Mouse (Mus musculus) stomach, postnatal 0 days (tissue): Measurements from ENCODE around the gene Inpp5f. TPM values are rescaled to one million over a fixed set of nuclear protein-coding genes. Genes with fewer than 3 reads are reported as not detected.

Experiments used
- ATAC-seq: fragments of 200-750 bp; cut with Nextera tagmentation; 2 replicates; pipeline ENCODE4 v1.8.0; 2017; ENCODE audit not compliant: low FRiP score, low TSS enrichment
- DNase-seq: peaks from one replicate; pipeline ENCODE4 v3.0.0-alpha.2; 2016; ENCODE audit warnings: low spot score
- H3K27ac ChIP-seq: fragments of 300-500 bp; sonication (generic); replicated peaks from 2 replicates; pipeline ENCODE4 v1.5.1; 2014; ENCODE audit warnings: mild to moderate bottlenecking, control low read depth
- H3K27me3 ChIP-seq: fragments of 300-500 bp; sonication (generic); 2 replicates; pipeline ENCODE4 v1.6.1; 2014; ENCODE audit warnings: low read length; ENCODE audit not compliant: control insufficient read depth, insufficient read depth
- H3K36me3 ChIP-seq: fragments of 300-500 bp; sonication (generic); 2 replicates; pipeline ENCODE4 v1.6.1; 2014; ENCODE audit warnings: low read length, mixed read lengths; ENCODE audit not compliant: control insufficient read depth, insufficient read depth
- H3K4me1 ChIP-seq: fragments of 300-500 bp; sonication (generic); replicated peaks from 2 replicates; pipeline ENCODE4 v1.6.1; 2014; ENCODE audit warnings: antibody characterized with exemption; ENCODE audit not compliant: control insufficient read depth, insufficient read depth
- H3K4me2 ChIP-seq: fragments of 300-500 bp; sonication (generic); replicated peaks from 2 replicates; pipeline ENCODE4 v1.6.1; 2014; ENCODE audit warnings: low read depth, mild to moderate bottlenecking, control low read depth, moderate library complexity
- H3K4me3 ChIP-seq: fragments of 300-500 bp; sonication (generic); 2 replicates; pipeline ENCODE4 v1.5.1; 2014; ENCODE audit warnings: low read depth, low read length, control low read depth
- H3K9ac ChIP-seq: fragments of 300-500 bp; sonication (generic); 2 replicates; pipeline ENCODE4 v1.6.1; 2014; ENCODE audit warnings: mild to moderate bottlenecking, low read length, control low read depth, mixed read lengths
- H3K9me3 ChIP-seq: fragments of 300-500 bp; sonication (generic); 2 replicates; pipeline ENCODE4 v1.6.1; 2016; ENCODE audit warnings: low read length; ENCODE audit not compliant: control insufficient read depth
- CTCF ChIP-seq: IDR thresholded peaks from 2 replicates; pipeline ENCODE4 v1.5.1; 2016; ENCODE audit warnings: antibody characterized with exemption, low read depth, mild to moderate bottlenecking, moderate library complexity
- EP300 ChIP-seq: optimal IDR thresholded peaks from 2 replicates; pipeline ENCODE3; 2016; ENCODE audit warnings: antibody characterized with exemption
- WGBS: fragments of 180-500 bp; shearing (Covaris S2); extraction: QIAGEN DNeasy Blood & Tissue Kit; methylation state at CpG from one replicate; pipeline ENCODE4 v1.1.7; 2014; 5-methylcytosine and 5-hydroxymethylcytosine counted together
- polyA plus RNA-seq: library from polyadenylated mRNA; unstranded; fragments of >200 nt; fragmentation: Nextera tagmentation; extraction: Ambion mirVana; gene quantifications from 2 replicates; pipeline ENCODE4 v1.2.1, GENCODE M21; 2015

Inpp5f gene
- polyA plus RNA-seq, 1 experiment from 2014 or later: 12.4 TPM

- Histone ChIP-seq H3K4me3 (no peak overlapping the region), H3K9me3 (no peaks in the 10 kb centered on the region), H3K27me3 (no peaks in the 10 kb centered on the region), H3K4me1 (0 out of 2 replicates have a peak, but pooled peaks cover 3% of the 10 kb centered on the region), H3K4me2 (no peak overlapping the region), H3K36me3 (no peaks in the 10 kb centered on the region), H3K9ac (no peak overlapping the region), H3K27ac (no peak overlapping the region)
- 61% methylated on average over 4 of the region's 5 CpGs for WGBS
- no peak for ATAC-seq
- no peak for DNase-seq
- TF ChIP-seq CTCF (no peak), EP300 (no peak)
Observed at GRCm38 (mm10) chr7:128626601-128627000, 15.5 kb downstream of the Inpp5f start.

DNA sequence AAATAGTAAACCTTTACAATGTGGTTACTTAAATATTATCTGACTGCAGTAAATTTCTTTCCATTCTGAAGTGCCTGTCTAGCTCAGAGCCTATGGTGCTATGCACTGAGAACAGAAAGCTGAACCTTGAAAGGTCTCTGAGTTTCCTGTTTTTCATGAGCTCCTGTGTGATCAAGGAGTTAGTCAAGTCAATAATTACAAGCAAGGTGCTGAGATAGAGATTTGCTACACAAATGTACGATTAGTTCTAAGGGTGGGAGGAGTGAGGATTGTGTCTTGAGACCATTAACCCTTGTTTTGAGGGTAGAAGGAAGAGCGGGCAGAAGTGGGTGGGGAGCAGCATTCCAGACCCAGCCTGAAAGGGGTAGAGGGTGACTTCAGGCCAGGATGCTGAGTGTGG, 16.1 kb downstream of the Inpp5f start:
- H3K4me3 ChIP-seq: no peak overlapping the region
- no peak for DNase-seq
- ATAC-seq: no peak
- no peaks in the 10 kb centered on the region for H3K36me3 ChIP-seq
- no peaks in the 10 kb centered on the region for H3K27me3 ChIP-seq
- WGBS: 59% methylated on average over 2 of the region's 2 CpGs
- no peaks in the 10 kb centered on the region for H3K9me3 ChIP-seq
- TF ChIP-seq CTCF (no peak), EP300 (no peak)
- no peak overlapping the region for H3K9ac ChIP-seq
- H3K4me1 ChIP-seq: 0 out of 2 replicates have a peak, but pooled peaks cover 3% of the 10 kb centered on the region
- H3K4me2 ChIP-seq: no peak overlapping the region
- no peak overlapping the region for H3K27ac ChIP-seq

DNA sequence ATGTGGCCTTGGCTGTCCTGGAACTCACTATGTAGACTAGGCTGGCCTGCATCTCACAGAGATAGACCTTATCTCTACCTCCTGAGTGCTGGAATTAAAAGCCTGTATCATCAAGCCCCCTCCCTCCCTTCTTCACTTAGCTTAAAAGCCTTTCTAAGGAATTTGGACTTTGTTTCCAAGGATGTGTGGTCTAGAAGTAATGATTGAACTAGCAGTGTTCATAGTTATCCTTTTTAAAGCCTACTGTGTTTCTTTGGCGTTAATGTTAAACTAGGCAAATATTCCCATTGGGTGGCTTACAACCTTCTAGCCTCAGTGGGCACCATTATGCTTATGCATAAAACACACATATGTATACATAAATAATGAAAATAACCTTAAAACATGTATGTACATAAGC, 16.6 kb downstream of the Inpp5f start:
- WGBS: 57% methylated on average over 1 of the region's 1 CpGs
- Histone ChIP-seq H3K27ac (no peak overlapping the region), H3K9ac (no peak overlapping the region), H3K36me3 (no peaks in the 10 kb centered on the region), H3K4me2 (no peak overlapping the region), H3K4me1 (no peaks in the 10 kb centered on the region), H3K4me3 (no peak overlapping the region), H3K27me3 (no peaks in the 10 kb centered on the region), H3K9me3 (no peaks in the 10 kb centered on the region)
- TF ChIP-seq EP300 (no peak), CTCF (no peak)
- no peak for ATAC-seq
- no peak for DNase-seq

DNA sequence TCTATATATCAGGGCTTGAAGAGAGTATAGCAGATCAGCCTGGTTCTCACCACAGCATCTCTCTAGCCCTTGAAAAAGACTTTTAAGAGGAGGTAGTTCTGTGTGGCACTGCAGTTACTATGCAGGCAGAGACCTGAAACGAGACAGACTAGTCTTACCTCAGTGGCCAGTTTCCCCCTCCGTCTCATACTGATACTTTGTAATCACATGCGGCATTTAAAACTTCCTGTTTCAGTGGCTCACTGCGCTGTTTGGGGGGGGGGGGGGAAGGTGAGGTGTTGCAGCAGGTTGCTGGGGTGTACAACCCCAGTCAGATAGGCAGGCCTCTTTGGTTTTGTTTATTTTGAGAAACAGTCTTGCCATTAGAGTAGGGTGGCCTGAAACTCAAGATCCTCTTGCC, 22.0 kb downstream of the Inpp5f start:
- Histone ChIP-seq H3K27me3 (no peaks in the 10 kb centered on the region), H3K9ac (no peak overlapping the region), H3K9me3 (no peaks in the 10 kb centered on the region), H3K4me2 (no peak overlapping the region), H3K27ac (no peak overlapping the region), H3K36me3 (no peaks in the 10 kb centered on the region; the same call in 1 of the 2 replicates), H3K4me3 (no peak overlapping the region), H3K4me1 (no peaks in the 10 kb centered on the region)
- TF ChIP-seq EP300 (no peak), CTCF (no peak)
- 52% methylated on average over 3 of the region's 4 CpGs for WGBS
- ATAC-seq (no peak), DNase-seq (no peak)

- no peak for DNase-seq
- H3K9ac ChIP-seq: no peak overlapping the region
- H3K4me1 ChIP-seq: no peaks in the 10 kb centered on the region
- no peak overlapping the region for H3K4me3 ChIP-seq
- no peak for ATAC-seq
- TF ChIP-seq EP300 (no peak), CTCF (no peak)
- no peaks in the 10 kb centered on the region for H3K27me3 ChIP-seq
- H3K9me3 ChIP-seq: no peaks in the 10 kb centered on the region
- 82% methylated on average over 5 of the region's 5 CpGs for WGBS
- no peak overlapping the region for H3K4me2 ChIP-seq
- H3K27ac ChIP-seq: no peak overlapping the region
- no peaks in the 10 kb centered on the region; the same call in 1 of the 2 replicates for H3K36me3 ChIP-seq
Observed at GRCm38 (mm10) chr7:128639925-128640485, 28.9 kb downstream of the Inpp5f start.

- H3K9me3 ChIP-seq: no peaks in the 10 kb centered on the region
- no peak overlapping the region for H3K4me3 ChIP-seq
- no peaks in the 10 kb centered on the region for H3K4me1 ChIP-seq
- TF ChIP-seq CTCF: no peak
- no peak for TF ChIP-seq EP300
- ATAC-seq (no peak), DNase-seq (no peak)
- no peaks in the 10 kb centered on the region for H3K27me3 ChIP-seq
- no peak overlapping the region for H3K9ac ChIP-seq
- no peaks in the 10 kb centered on the region; the same call in 1 of the 2 replicates for H3K36me3 ChIP-seq
- H3K4me2 ChIP-seq: no peak overlapping the region
- 89% methylated on average over 7 of the region's 7 CpGs for WGBS
- no peak overlapping the region for H3K27ac ChIP-seq
Observed at GRCm38 (mm10) chr7:128641571-128641970, 30.4 kb downstream of the Inpp5f start.
